Mouse (Mus musculus): Measurements from ENCODE around the gene Tifab. TPM values are rescaled to one million over a fixed set of nuclear protein-coding genes. Genes with fewer than 3 reads are reported as not detected.
"Not testable (repeated sequence)": the region's sequence is repeated elsewhere in the genome, so short reads cannot be mapped to it uniquely, and the experiment has no call there.

The Tifab gene
- polyA plus RNA-seq, 1 experiment from 2014 or later, result 0.36 TPM

DNA sequence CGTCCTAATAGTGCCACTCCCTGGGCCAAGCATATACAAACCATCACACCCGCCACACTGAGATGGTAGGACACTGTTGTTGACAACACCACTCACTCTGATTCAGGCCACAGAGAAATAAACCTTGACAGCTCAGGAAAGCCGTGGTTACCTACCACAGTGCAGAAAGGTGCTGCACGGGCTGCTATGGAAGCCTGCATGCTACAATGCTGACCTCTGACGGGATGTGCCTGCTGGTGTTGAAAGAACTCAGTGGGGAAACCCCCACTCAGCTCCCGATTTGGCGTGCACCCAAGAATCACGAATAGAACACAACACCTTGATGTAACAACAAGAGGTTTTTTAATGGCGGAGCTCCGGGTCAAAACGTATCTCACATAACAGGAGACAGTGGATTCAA is 17.1 kb upstream of the Tifab start:
- H3K4me2 ChIP-seq (ENCODE audit: low read depth, low read length); H3K9me3 ChIP-seq (replicated peaks; ENCODE audit: control insufficient read depth, low read length); H3K4me3 ChIP-seq (ENCODE audit: low read depth, low read length); H3K9ac ChIP-seq (replicated peaks; ENCODE audit: low read length); H3K27ac ChIP-seq (replicated peaks; ENCODE audit: low read depth, low read length); H3K4me1 ChIP-seq (ENCODE audit: control insufficient read depth, insufficient read depth, low read length); H3K36me3 ChIP-seq (replicated peaks; ENCODE audit: control insufficient read depth, insufficient read depth, low read depth, low read length); H3K27me3 ChIP-seq (ENCODE audit: control insufficient read depth, insufficient read depth, low read length); DNase-seq (ENCODE audit: low spot score); ATAC-seq (replicated peaks; ENCODE audit: insufficient number of reproducible peaks, low FRiP score, low TSS enrichment, low read depth): not testable (repeated sequence)
- 85% methylated on average over 11 of the region's 11 CpGs for WGBS

DNA sequence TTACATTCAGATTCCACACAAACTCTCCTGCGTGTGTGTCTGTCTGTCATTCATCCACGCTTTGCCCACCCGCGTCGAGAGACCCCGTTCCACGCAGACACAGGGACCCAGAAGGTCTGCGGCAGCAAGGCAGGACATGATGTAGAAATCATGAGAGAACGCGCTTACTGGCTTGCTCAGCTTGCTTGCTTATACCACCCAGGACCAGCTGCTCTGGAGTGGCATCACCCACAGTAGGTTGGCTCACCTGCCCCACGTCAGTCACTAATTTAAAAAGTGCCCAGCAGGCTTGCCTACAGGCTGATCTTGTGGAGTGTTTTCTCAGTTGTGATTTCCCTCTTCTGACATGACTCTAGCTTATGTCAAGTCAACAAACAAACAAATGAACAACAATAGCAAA is 15.5 kb upstream of the Tifab start:
- H3K36me3 ChIP-seq (replicated peaks; ENCODE audit: control insufficient read depth, insufficient read depth, low read depth, low read length); H3K27me3 ChIP-seq (ENCODE audit: control insufficient read depth, insufficient read depth, low read length); DNase-seq (ENCODE audit: low spot score); ATAC-seq (replicated peaks; ENCODE audit: insufficient number of reproducible peaks, low FRiP score, low TSS enrichment, low read depth); H3K4me3 ChIP-seq (ENCODE audit: low read depth, low read length); H3K9ac ChIP-seq (replicated peaks; ENCODE audit: low read length); H3K9me3 ChIP-seq (replicated peaks; ENCODE audit: control insufficient read depth, low read length); H3K27ac ChIP-seq (replicated peaks; ENCODE audit: low read depth, low read length); H3K4me1 ChIP-seq (ENCODE audit: control insufficient read depth, insufficient read depth, low read length); H3K4me2 ChIP-seq (ENCODE audit: low read depth, low read length): not testable (repeated sequence)
- 93% methylated on average over 11 of the region's 11 CpGs for WGBS

- no peak for ATAC-seq (replicated peaks; ENCODE audit: insufficient number of reproducible peaks, low FRiP score, low TSS enrichment, low read depth)
- DNase-seq (ENCODE audit: low spot score), result peak; percentile 36
- 42% methylated on average over 3 of the region's 3 CpGs for WGBS
Measured at GRCm38 (mm10) chr13:56191225-56191624, 12.5 kb upstream of the Tifab start.

GRCm38 (mm10) chr13:56189688-56190087 is 11.0 kb upstream of the Tifab start:
- no peaks in the 10 kb centered on the region for H3K4me1 ChIP-seq (ENCODE audit: control insufficient read depth, insufficient read depth, low read length)
- no peaks in the 10 kb centered on the region for H3K36me3 ChIP-seq (replicated peaks; ENCODE audit: control insufficient read depth, insufficient read depth, low read depth, low read length)
- H3K4me2 ChIP-seq (ENCODE audit: low read depth, low read length), result no peak overlapping the region
- no peak overlapping the region for H3K27ac ChIP-seq (replicated peaks; ENCODE audit: low read depth, low read length)
- no peak overlapping the region for H3K4me3 ChIP-seq (ENCODE audit: low read depth, low read length)
- no peaks in the 10 kb centered on the region for H3K27me3 ChIP-seq (ENCODE audit: control insufficient read depth, insufficient read depth, low read length)
- no peaks in the 10 kb centered on the region for H3K9me3 ChIP-seq (replicated peaks; ENCODE audit: control insufficient read depth, low read length)
- no peak for ATAC-seq (replicated peaks; ENCODE audit: insufficient number of reproducible peaks, low FRiP score, low TSS enrichment, low read depth)
- 78% methylated on average over 5 of the region's 5 CpGs for WGBS
- no peak for DNase-seq (ENCODE audit: low spot score)
- H3K9ac ChIP-seq (replicated peaks; ENCODE audit: low read length), result no peak overlapping the region

More at GRCm38 (mm10) chr13:56191225-56191624, 12.5 kb upstream of the Tifab start:
- H3K4me2 ChIP-seq (ENCODE audit: low read depth, low read length), result no peak overlapping the region
- no peaks in the 10 kb centered on the region for H3K4me1 ChIP-seq (ENCODE audit: control insufficient read depth, insufficient read depth, low read length)
- no peaks in the 10 kb centered on the region for H3K27me3 ChIP-seq (ENCODE audit: control insufficient read depth, insufficient read depth, low read length)
- H3K36me3 ChIP-seq (replicated peaks; ENCODE audit: control insufficient read depth, insufficient read depth, low read depth, low read length), result no peaks in the 10 kb centered on the region
- no peak overlapping the region for H3K4me3 ChIP-seq (ENCODE audit: low read depth, low read length)
- H3K27ac ChIP-seq (replicated peaks; ENCODE audit: low read depth, low read length), result no peak overlapping the region
- no peak overlapping the region for H3K9ac ChIP-seq (replicated peaks; ENCODE audit: low read length)
- H3K9me3 ChIP-seq (replicated peaks; ENCODE audit: control insufficient read depth, low read length), result no peaks in the 10 kb centered on the region

DNA sequence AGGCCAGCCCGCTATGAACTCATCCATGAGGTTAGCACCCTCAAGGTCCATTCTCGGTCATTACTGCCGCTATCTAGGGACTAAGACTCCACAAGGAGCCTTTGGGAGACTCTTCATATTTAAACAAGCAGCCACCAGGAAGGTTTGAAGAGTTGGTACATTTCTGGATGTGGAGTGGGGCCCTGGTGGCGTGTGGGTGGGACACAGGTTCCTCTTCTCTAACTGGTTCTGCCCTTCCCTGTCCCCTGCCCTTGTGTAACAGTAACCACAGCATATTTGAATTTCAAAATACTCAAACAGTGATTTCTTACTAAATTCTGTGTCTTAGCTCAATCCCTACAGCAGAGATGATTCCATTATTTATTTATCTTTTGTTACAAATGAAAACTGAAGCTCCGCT is 5.0 kb upstream of the Tifab start:
- Histone ChIP-seq H3K4me1 (ENCODE audit: control insufficient read depth, insufficient read depth, low read length) (no peaks in the 10 kb centered on the region), H3K27me3 (ENCODE audit: control insufficient read depth, insufficient read depth, low read length) (no peaks in the 10 kb centered on the region), H3K9ac (replicated peaks; ENCODE audit: low read length) (no peak overlapping the region), H3K9me3 (replicated peaks; ENCODE audit: control insufficient read depth, low read length) (no peaks in the 10 kb centered on the region), H3K4me3 (ENCODE audit: low read depth, low read length) (no peak overlapping the region), H3K4me2 (ENCODE audit: low read depth, low read length) (no peak overlapping the region), H3K27ac (replicated peaks; ENCODE audit: low read depth, low read length) (no peak overlapping the region), H3K36me3 (replicated peaks; ENCODE audit: control insufficient read depth, insufficient read depth, low read depth, low read length) (no peaks in the 10 kb centered on the region)
- no peak for DNase-seq (ENCODE audit: low spot score)
- WGBS, result 84% methylated on average over 5 of the region's 5 CpGs
- no peak for ATAC-seq (replicated peaks; ENCODE audit: insufficient number of reproducible peaks, low FRiP score, low TSS enrichment, low read depth)

DNA sequence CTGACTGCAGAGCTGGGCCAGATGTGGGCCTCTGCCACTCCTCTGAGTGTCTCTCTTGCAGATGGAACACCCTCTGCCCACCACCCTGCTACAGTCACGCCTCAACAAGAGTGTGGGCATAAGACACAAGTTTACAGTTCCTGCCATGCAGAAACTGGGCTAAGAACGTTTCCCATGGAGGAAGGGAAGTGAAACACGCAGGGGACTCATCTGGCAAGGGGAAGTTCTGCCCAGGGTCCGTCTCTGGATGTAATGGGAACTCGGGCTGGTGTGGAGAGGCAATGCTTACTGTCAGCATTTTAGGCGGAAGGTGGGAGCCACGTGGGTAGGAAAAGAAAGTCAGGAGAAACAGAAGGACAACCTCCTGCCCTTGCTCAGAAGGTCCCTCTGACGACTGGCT is 2.7 kb upstream of the Tifab start:
- Histone ChIP-seq H3K4me2 (ENCODE audit: low read depth, low read length) (no peak overlapping the region), H3K27ac (replicated peaks; ENCODE audit: low read depth, low read length) (no peak overlapping the region), H3K9ac (replicated peaks; ENCODE audit: low read length) (no peak overlapping the region), H3K27me3 (ENCODE audit: control insufficient read depth, insufficient read depth, low read length) (no peaks in the 10 kb centered on the region), H3K9me3 (replicated peaks; ENCODE audit: control insufficient read depth, low read length) (no peaks in the 10 kb centered on the region), H3K4me1 (ENCODE audit: control insufficient read depth, insufficient read depth, low read length) (no peaks in the 10 kb centered on the region), H3K4me3 (ENCODE audit: low read depth, low read length) (no peak overlapping the region), H3K36me3 (replicated peaks; ENCODE audit: control insufficient read depth, insufficient read depth, low read depth, low read length) (no peaks in the 10 kb centered on the region)
- DNase-seq (ENCODE audit: low spot score) (no peak), ATAC-seq (replicated peaks; ENCODE audit: insufficient number of reproducible peaks, low FRiP score, low TSS enrichment, low read depth) (no peak)
- WGBS, result 68% methylated on average over 8 of the region's 8 CpGs

DNA sequence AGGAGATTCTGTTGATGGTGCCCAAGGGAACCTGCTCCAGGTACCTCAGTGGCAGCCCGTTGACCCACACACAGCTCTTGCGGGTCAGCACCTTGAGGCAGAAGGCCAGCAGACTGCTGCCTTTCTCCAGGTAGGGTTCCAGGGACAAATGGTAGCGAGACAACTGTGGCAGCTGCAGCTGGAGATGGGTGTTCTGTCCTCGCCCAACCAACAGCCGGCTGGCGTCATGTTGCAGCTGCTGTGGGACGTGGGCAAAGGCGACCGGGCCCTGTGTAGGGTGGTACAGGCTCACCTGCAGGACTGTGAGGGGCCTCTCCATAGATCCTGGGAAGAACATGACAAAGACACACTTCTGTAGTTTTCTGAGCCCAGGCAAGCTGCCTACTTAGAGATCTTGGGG is 2.4 kb downstream of the Tifab start:
- Histone ChIP-seq H3K4me3 (ENCODE audit: low read depth, low read length) (no peak overlapping the region), H3K9ac (replicated peaks; ENCODE audit: low read length) (no peak overlapping the region), H3K9me3 (replicated peaks; ENCODE audit: control insufficient read depth, low read length) (no peaks in the 10 kb centered on the region), H3K27ac (replicated peaks; ENCODE audit: low read depth, low read length) (no peak overlapping the region), H3K27me3 (ENCODE audit: control insufficient read depth, insufficient read depth, low read length) (no peaks in the 10 kb centered on the region), H3K4me1 (ENCODE audit: control insufficient read depth, insufficient read depth, low read length) (no peaks in the 10 kb centered on the region), H3K4me2 (ENCODE audit: low read depth, low read length) (no peak overlapping the region), H3K36me3 (replicated peaks; ENCODE audit: control insufficient read depth, insufficient read depth, low read depth, low read length) (no peaks in the 10 kb centered on the region)
- no peak for ATAC-seq (replicated peaks; ENCODE audit: insufficient number of reproducible peaks, low FRiP score, low TSS enrichment, low read depth)
- WGBS, result 88% methylated on average over 9 of the region's 9 CpGs
- no peak for DNase-seq (ENCODE audit: low spot score)

GRCm38 (mm10) chr13:56175848-56176247 is 2.8 kb downstream of the Tifab start:
- 70% methylated on average over 4 of the region's 4 CpGs for WGBS
- Histone ChIP-seq H3K9me3 (replicated peaks; ENCODE audit: control insufficient read depth, low read length) (no peaks in the 10 kb centered on the region), H3K36me3 (replicated peaks; ENCODE audit: control insufficient read depth, insufficient read depth, low read depth, low read length) (no peaks in the 10 kb centered on the region), H3K9ac (replicated peaks; ENCODE audit: low read length) (no peak overlapping the region), H3K27ac (replicated peaks; ENCODE audit: low read depth, low read length) (no peak overlapping the region), H3K27me3 (ENCODE audit: control insufficient read depth, insufficient read depth, low read length) (no peaks in the 10 kb centered on the region), H3K4me2 (ENCODE audit: low read depth, low read length) (no peak overlapping the region), H3K4me3 (ENCODE audit: low read depth, low read length) (no peak overlapping the region), H3K4me1 (ENCODE audit: control insufficient read depth, insufficient read depth, low read length) (no peaks in the 10 kb centered on the region)
- ATAC-seq (replicated peaks; ENCODE audit: insufficient number of reproducible peaks, low FRiP score, low TSS enrichment, low read depth) (no peak), DNase-seq (ENCODE audit: low spot score) (no peak)
